Mouse (Mus musculus) thymus, adult 18-20 months (tissue): ENCODE data around the gene Slc48a1.

Source experiments
- DNase-seq, 2 experiments: peaks; one replicate each; pipeline ENCODE4 v3.0.0; 2022; ENCODE audit warnings: mixed read lengths in 2 of 2

Gene Slc48a1

GRCm38 (mm10) chr15:97754476-97754875 lies 23.8 kb upstream of the Slc48a1 start:
- DNase-seq = no peak

- DNase-seq = no peak
These were observed 23.0 kb upstream of the Slc48a1 start for GRCm38 (mm10) chr15:97755361-97755760.

- no peak for DNase-seq
These were observed 18.3 kb upstream of the Slc48a1 start for GRCm38 (mm10) chr15:97760006-97760405.

DNA sequence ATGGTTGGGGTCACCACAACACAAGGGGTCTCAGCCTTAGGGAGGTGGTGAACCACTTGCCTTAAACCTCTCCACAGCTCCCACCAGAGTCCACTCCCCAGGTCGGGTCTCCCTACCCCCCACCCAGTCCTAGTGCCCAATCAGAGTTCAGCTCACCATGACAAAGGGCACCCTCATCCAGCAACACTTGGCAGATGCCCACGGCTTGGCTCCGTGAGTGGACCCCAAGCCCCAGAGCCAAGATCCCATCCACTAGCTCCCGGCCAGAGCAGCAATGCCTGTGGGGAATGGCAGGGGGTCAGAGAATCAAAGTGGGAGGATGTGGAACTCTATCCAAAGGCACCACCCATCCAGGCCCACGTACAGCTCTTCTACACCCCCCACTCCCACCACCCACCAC lies 17.4 kb upstream of the Slc48a1 start:
- no peak for DNase-seq

GRCm38 (mm10) chr15:97761438-97761837 lies 16.9 kb upstream of the Slc48a1 start:
- DNase-seq = no peak

DNA sequence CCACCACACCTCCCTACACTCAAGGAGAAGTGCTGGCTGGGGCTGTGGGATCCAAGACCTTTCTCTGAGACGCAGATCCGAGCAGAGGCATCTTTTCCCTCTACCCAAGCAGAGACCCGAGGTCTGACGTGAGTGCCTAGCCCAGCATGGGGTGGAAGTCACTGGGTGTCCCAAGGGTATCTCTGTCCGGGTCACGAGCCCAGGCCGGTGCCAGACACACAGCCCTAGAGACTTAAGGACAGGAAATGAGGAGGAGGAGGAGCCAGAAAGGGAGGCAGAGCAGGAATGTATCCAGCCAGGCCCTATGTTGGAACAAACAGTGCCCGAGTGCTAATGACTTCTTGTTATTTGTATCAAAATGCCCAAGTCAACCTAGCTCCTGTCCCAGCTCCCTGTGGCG lies 15.6 kb upstream of the Slc48a1 start:
- no peak for DNase-seq

- DNase-seq = no peak
These were observed 14.9 kb upstream of the Slc48a1 start for GRCm38 (mm10) chr15:97763256-97764049.

DNA sequence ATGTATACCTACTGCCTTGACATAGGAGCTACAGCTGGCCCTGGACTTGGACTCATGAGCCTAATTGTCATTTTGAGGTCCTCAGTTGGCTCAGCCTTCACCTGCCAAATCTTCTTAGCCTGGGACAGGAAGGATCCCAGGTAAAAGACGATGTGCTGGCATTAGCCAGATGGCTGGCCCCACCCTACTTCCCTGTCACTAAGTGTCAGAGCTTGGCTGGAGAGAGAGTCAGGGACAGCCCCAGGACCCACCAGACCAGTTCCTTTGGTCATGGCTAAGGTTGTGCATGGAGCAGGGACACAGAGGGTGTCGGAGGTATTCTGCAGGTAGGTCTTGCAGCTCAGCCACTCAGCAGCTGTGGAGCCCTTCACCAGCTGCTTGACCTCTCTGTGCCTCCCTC lies 13.8 kb upstream of the Slc48a1 start:
- DNase-seq = no peak

DNA sequence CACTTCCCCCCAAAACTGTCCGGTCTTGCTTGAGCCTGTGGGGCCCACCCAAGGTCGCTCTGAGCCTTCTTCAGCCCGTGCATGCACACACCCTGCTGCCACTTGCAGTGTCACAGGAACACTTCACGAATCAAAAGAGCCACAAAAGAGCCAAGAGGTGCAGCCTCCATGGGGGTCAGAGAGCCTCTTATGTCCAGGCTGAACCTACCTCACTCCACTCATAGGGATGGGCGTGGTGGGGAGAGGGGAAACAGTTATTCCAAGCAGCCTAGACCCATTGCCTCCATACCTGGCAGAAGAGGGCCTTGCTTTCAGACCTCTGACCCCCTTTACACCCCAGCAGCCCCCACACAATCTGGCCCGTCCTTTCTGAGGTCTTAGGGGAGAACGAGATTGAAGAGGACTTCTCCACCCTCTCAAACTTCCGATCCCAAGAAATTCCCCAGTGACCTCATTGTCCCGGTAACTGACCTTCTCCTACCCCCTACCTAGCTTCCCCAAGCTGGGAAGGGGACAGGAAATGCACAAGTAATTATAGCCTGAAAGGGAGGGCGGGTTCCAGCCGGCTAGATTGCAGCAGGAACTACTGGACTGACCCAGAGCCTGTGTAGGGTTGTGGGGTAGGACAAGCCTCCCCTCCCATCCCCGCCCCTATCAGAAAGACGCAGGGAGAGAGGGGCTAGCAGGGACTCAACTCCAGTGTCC lies 13.1 kb upstream of the Slc48a1 start:
- DNase-seq = no peak

DNA sequence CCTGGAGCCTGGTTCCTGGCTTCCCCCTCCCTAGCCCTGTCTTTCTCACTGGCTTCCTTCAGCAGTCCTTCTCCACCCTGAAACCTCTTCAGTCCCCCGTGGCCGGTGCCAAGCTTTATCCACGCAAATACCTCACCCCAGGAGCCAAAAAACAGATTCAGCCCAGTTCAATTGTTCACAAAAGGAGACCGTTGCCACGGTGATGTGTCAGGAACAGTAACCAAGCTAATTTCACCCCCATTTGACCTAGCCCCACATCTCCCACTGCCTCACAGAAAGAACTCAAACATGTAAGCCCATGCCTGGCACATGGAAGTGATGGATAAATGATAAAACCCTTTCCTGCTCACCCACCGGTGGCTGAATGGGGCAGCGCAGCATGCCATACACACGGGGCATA lies 12.1 kb upstream of the Slc48a1 start:
- DNase-seq = no peak

GRCm38 (mm10) chr15:97766594-97767279 lies 11.6 kb upstream of the Slc48a1 start:
- no peak for DNase-seq

DNA sequence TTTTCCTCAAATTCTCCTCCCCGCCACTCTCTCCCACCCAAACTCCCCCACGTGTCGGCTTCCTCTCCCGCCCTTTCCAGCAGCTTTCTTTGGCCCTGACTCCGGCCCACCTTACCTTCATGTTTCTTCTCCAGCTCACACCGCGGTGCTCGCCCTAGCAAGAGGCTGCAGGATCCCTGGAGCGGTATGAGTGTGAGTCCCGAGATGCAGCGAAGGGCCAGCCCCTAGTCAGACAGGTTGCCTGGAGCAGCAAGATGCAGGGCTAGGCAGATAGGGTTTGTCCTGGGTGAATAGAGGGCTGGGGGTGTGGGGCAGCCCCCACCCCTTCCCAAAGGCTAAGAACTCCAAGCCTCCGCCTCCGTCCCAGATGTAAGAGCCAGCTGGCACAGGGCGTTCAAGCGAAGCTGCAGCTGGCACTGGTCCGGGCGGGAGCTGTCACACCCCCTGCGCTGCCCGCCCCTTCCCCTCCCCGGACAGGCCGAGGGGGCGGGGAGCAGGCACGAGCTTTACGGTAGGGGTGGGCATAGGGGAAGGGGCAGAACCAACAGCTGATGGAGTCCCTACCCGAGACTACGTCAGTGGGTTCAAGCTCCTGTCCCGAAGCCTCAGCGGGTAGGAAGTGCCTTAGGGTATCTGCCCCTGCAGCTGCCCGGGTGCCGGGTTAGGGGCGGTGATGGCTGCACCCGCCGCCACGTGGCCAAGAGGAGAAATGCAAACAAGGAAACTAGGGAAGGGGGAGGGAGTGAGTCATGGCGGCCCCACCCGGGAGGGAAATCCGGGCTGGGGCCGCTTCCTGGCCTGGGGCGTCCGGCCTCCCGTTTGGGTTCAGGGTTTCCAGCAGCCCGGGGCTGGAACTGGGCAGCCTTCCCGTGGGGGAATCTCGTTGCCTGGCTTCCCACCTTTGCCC lies 10.8 kb upstream of the Slc48a1 start, which contains the start of gene Rapgef3:
Rapgef3 (minus strand) TSS at position 693 of the 907 bp plus-strand sequence.
- DNase-seq = peak; percentile 83 to 88

GRCm38 (mm10) chr15:97768192-97768591 lies 10.1 kb upstream of the Slc48a1 start:
- DNase-seq = no peak

DNA sequence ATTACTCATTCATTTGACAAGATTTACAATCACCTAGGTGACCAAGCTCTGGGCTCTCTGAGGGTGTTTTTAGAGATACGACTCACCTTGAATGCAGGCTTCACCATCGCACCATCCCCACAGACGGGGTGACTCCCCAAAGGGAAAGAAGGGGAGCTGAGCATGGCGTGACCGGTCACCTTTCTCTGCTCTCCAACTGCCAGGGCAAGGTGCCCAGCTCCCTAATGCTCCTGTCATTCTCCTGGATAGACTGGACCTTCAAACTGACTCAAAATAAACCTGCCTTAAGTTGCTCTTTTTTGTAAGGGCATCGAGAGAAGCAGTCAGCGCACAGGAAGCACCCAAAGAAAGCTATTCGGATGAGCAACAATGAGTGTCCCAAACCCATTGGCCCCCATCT lies 8.0 kb upstream of the Slc48a1 start:
- no peak for DNase-seq

DNA sequence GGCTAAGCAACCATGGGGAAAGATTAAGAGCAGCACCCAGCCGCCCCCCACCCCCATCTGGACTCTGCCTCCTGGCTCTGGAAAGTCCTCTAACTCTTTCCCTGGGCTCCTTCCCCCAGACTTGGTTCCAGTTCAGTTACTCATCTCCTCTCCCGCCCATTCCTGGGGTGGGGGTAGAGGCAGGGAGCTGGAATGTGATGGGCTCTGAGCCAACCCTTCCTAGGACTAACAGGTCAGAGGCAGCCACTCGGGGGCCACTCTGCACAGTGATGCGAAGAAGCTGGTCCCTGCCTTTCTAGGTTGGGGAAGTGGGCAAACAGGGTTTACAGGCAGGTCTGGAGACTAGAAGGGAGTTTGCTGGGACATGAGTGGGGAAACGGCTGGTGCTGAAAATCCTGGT lies 5.2 kb upstream of the Slc48a1 start:
- no peak for DNase-seq

GRCm38 (mm10) chr15:97773961-97774370 lies 4.4 kb upstream of the Slc48a1 start:
- no peak for DNase-seq

DNA sequence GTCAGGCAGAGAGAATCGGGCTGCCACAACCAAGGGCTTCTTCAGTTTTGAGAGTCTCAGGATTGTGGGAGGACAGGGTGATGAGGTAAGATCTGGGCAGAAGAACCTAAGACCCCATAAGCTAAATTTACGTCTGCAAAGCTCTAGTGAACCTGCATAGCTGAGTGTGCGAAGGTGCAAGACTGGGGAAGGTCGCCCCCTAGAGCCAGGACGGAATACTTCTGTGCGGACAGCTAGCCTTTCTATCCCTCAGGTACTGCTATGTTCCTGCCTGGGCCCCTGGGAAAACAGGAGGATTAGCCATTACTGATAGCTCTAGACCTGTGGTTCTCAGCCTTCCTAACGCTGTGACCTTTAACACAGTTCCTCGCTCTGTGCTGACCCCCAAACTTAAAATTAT lies 1.8 kb upstream of the Slc48a1 start:
- peak in 1 of 2 experiments; percentile 57 for DNase-seq

DNA sequence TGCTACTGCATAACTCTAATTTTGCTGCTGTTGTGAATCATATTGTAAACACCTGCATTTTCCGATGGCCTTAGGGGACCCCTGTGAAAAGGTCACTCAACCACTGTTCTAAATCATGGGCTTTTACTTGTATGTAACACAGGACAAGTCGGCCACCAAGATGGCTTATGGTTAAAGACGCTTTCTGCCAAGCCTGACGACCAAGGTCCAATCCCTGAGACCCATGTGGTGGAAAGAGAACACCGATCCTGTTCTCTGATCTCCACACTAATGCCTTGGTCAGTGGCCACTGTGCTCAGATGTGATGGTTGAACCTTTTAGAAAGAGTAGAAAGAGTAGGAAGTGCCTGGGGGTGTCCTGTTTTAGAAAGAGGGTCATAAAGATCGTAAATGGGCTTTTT lies 1.4 kb upstream of the Slc48a1 start:
- no peak for DNase-seq

DNA sequence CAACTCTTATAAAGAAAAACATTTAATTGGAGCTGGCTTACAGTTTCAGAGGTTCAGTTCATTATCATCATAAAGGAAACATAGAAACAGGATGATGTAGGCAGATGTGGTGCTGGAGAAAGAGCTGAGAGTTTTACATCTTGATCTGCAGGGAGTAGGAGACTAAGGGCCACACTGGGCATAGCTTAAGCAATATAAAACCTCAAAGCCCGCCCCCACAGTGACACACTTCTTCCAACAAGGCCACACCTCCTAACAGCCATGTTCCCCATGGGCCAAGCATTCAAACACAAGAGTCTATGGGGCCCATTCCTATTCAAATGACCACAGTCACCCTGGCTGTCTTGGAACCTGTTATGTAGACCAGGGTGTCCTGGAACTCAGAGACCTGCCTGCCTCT lies 1.3 kb downstream of the Slc48a1 start:
- no peak for DNase-seq

DNA sequence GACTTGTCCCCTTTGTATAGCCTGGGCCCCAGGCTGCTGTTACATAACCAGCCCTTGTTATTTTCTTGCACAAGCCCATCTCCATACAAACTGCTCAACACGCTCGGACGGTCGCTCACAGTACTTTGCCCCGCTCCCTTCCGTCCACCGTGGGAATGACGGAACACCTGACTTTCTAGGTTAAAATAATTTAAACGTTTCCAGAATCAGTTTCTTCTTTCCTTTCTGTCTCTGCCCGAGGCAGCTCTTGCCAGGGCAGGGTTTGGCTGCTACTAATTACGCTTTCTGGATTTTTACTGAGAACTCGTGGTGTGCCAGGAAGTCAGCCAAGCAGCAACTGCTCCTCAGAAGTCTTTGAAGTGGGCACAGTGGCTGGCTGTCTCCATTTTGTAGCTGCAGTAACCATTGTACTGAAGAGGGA lies 2.3 kb downstream of the Slc48a1 start:
- DNase-seq = no peak

- DNase-seq = no peak
These were observed 3.8 kb downstream of the Slc48a1 start for GRCm38 (mm10) chr15:97781961-97782748.

DNA sequence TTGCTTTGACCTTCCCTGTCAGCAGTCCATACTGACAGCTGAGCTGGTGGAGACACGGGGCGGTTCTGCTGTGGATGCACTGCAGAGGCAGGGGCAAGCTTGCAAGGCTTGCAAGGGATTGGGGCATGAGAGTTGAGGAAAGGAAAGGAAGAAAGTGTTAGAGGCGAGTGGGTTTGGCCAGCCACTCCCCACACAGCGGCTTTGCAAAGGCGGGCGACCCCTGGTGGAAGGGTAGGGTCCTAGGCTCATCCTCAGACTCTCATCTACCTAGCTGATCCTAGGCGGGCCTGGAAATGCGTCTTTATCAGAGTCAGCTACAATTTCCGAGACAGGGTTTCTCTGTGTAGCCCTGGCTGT lies 4.4 kb downstream of the Slc48a1 start:
- DNase-seq = peak; percentile 73 to 77
